Comparison of ENCODE assay signal across 8 mouse cellular contexts in genomic region chr9:107298059-107298780, GRCm38 (mm10). TPM values are rescaled to one million over a fixed set of nuclear protein-coding genes. Genes with fewer than 3 reads are reported as not detected.
A peak's percentile ranks its signal among the peaks of the same experiment; 100 is the strongest.
DNase-seq lines count a peak whose midpoint lies in the region; ATAC-seq and TF ChIP-seq lines count a peak whose summit lies in the region.

No protein-coding gene starts in this region.

- whole genome bisulfite sequencing in midbrain, embryonic 10.5 days, result 86% methylated on average over 8 of the region's 8 CpGs
- 91% methylated on average over 8 of the region's 8 CpGs for WGBS in midbrain, embryonic 16.5 days
- 58% methylated on average over 8 of the region's 8 CpGs for WGBS in heart, embryonic 12.5 days
- 82% methylated on average over 8 of the region's 8 CpGs for WGBS in olfactory bulb, adult 2 months

- H3K9ac ChIP-seq in midbrain, embryonic 16.5 days (ENCODE audit: low read depth, low read length), result no peak overlapping the region
- peak overlapping the region; percentile 80 for H3K9ac ChIP-seq in heart, embryonic 12.5 days

- H3K4me2 ChIP-seq in midbrain, embryonic 16.5 days (ENCODE audit: low read length), result no peak overlapping the region; the same call in 1 of the 2 replicates
- peak overlapping the region; percentile 86 for H3K4me2 ChIP-seq in heart, embryonic 12.5 days

- no peaks in the 10 kb centered on the region for H3K9me3 ChIP-seq in midbrain, embryonic 10.5 days (replicated peaks)
- no peaks in the 10 kb centered on the region for H3K9me3 ChIP-seq in midbrain, embryonic 16.5 days (replicated peaks; ENCODE audit: control insufficient read depth, low read length, poor library complexity, severe bottlenecking)
- H3K9me3 ChIP-seq in heart, embryonic 12.5 days (replicated peaks), result no peaks in the 10 kb centered on the region

- no peak for TF ChIP-seq CTCF in olfactory bulb, adult 2 months (IDR thresholded peaks at IDR 0.05; ENCODE audit: insufficient read depth, low read depth, low read length)

- H3K27me3 ChIP-seq in midbrain, embryonic 10.5 days (ENCODE audit: low read depth, poor library complexity, severe bottlenecking), result peaks cover 29% of the 10 kb centered on the region
- H3K27me3 ChIP-seq in midbrain, embryonic 16.5 days (ENCODE audit: control insufficient read depth, insufficient read depth, low read depth, low read length), result 0 out of 2 replicates have a peak, but pooled peaks cover 4% of the 10 kb centered on the region
- H3K27me3 ChIP-seq in heart, embryonic 12.5 days (replicated peaks), result 0 out of 2 replicates have a peak, but pooled peaks cover under 1% of the 10 kb centered on the region

- no peak for DNase-seq in midbrain, embryonic 10.5 days (ENCODE audit: low spot score)
- DNase-seq in kidney, postnatal 14 days, result peak; percentile 72
- DNase-seq in layer of hippocampus, adult 11-12 months (ENCODE audit: low spot score), result no peak
- no peak for DNase-seq in left cerebral cortex, postnatal 14 days (ENCODE audit: low spot score in 2 of 2)
- DNase-seq in thymus, postnatal 25 days, result no peak

- no peak overlapping the region for H3K27ac ChIP-seq in midbrain, embryonic 10.5 days (replicated peaks)
- H3K27ac ChIP-seq in midbrain, embryonic 16.5 days (ENCODE audit: low read length), result no peak overlapping the region
- peak overlapping the region; percentile 26; the same call in 1 of the 2 replicates for H3K27ac ChIP-seq in heart, embryonic 12.5 days (ENCODE audit: poor library complexity, severe bottlenecking)
- no peak overlapping the region for H3K27ac ChIP-seq in olfactory bulb, adult 2 months (ENCODE audit: insufficient read depth, low read depth, low read length)

- intact Hi-C loops in left cerebral cortex, postnatal 14 days (cut with DNase I), result no loop called here

- peak overlapping the region; percentile 76 for H3K4me3 ChIP-seq in midbrain, embryonic 10.5 days
- H3K4me3 ChIP-seq in midbrain, embryonic 16.5 days (ENCODE audit: low read depth, low read length), result no peak overlapping the region
- peak overlapping the region; percentile 63 for H3K4me3 ChIP-seq in heart, embryonic 12.5 days
- H3K4me3 ChIP-seq in olfactory bulb, adult 2 months (ENCODE audit: insufficient read depth, low read depth, low read length), result peak overlapping the region; percentile 72; the same call in 1 of the 2 replicates

- no peak for ATAC-seq in midbrain, embryonic 16.5 days
- ATAC-seq in heart, embryonic 12.5 days (ENCODE audit: insufficient number of reproducible peaks, low FRiP score), result no peak

- H3K36me3 ChIP-seq in midbrain, embryonic 10.5 days, result peaks cover 20% of the 10 kb centered on the region
- H3K36me3 ChIP-seq in midbrain, embryonic 16.5 days (ENCODE audit: control insufficient read depth, insufficient read depth, low read length), result 0 out of 2 replicates have a peak, but pooled peaks cover 2% of the 10 kb centered on the region
- H3K36me3 ChIP-seq in heart, embryonic 12.5 days, result peaks cover 24% of the 10 kb centered on the region

- TF ChIP-seq POLR2A in olfactory bulb, adult 2 months (IDR thresholded peaks at IDR 0.05; ENCODE audit: insufficient read depth, low read depth, low read length), result no peak

- peaks cover 27% of the 10 kb centered on the region for H3K4me1 ChIP-seq in midbrain, embryonic 10.5 days
- peaks cover 7% of the 10 kb centered on the region; the same call in 1 of the 2 replicates for H3K4me1 ChIP-seq in midbrain, embryonic 16.5 days (ENCODE audit: control insufficient read depth, insufficient read depth, low read length)
- peaks cover 51% of the 10 kb centered on the region for H3K4me1 ChIP-seq in heart, embryonic 12.5 days (replicated peaks)
- H3K4me1 ChIP-seq in olfactory bulb, adult 2 months (ENCODE audit: control insufficient read depth, insufficient read depth, low read length), result peaks cover 25% of the 10 kb centered on the region

RNA-seq across cellular contexts. Expression of gene Cish, which starts 2.4 kb away (rescaled TPM):
- polyA plus RNA-seq in midbrain, embryonic 10.5 days (2016; fragmentation: Nextera tagmentation; extraction: Ambion mirVana), result 7.3 and 7.5 TPM in 2 replicates
- polyA plus RNA-seq in midbrain, embryonic 16.5 days (2015; fragmentation: Nextera tagmentation; extraction: Ambion mirVana), result 8.6 and 9.4 TPM in 2 replicates
- 15.6 and 16.4 TPM in 2 replicates for polyA plus RNA-seq in heart, embryonic 12.5 days (2016; fragmentation: Nextera tagmentation; extraction: Ambion mirVana)
- polyA plus RNA-seq in olfactory bulb, adult 2 months (2012; ENCODE audit: insufficient read depth, insufficient read length, low replicate concordance, missing spikeins), result not detected in 2 replicates
- 10 to 100 TPM in 1 of 2 experiments, 1 to 10 TPM in 1; 6.7 to 11.1 TPM for total RNA-seq in left cerebral cortex, postnatal 14 days (2021)

RNA-seq across cellular contexts. Expression of gene Mapkapk3, which starts 8.5 kb away (rescaled TPM):
- polyA plus RNA-seq in midbrain, embryonic 10.5 days (2016; fragmentation: Nextera tagmentation; extraction: Ambion mirVana), result 3.9 and 4.9 TPM in 2 replicates
- 1.5 and 1.9 TPM in 2 replicates for polyA plus RNA-seq in midbrain, embryonic 16.5 days (2015; fragmentation: Nextera tagmentation; extraction: Ambion mirVana)
- 7.1 and 7.3 TPM in 2 replicates for polyA plus RNA-seq in heart, embryonic 12.5 days (2016; fragmentation: Nextera tagmentation; extraction: Ambion mirVana)
- polyA plus RNA-seq in olfactory bulb, adult 2 months (2012; ENCODE audit: insufficient read depth, insufficient read length, low replicate concordance, missing spikeins), result not detected in 2 replicates
- 1 to 10 TPM; 2.4 to 2.7 TPM for total RNA-seq in left cerebral cortex, postnatal 14 days (2021)

RNA-seq across cellular contexts. Expression of gene Hemk1, which starts 39.9 kb away (rescaled TPM):
- 13.5 and 15.2 TPM in 2 replicates for polyA plus RNA-seq in midbrain, embryonic 10.5 days (2016; fragmentation: Nextera tagmentation; extraction: Ambion mirVana)
- 19.2 and 19.7 TPM in 2 replicates for polyA plus RNA-seq in midbrain, embryonic 16.5 days (2015; fragmentation: Nextera tagmentation; extraction: Ambion mirVana)
- 11.4 and 13.4 TPM in 2 replicates for polyA plus RNA-seq in heart, embryonic 12.5 days (2016; fragmentation: Nextera tagmentation; extraction: Ambion mirVana)
- not detected in 2 replicates for polyA plus RNA-seq in olfactory bulb, adult 2 months (2012; ENCODE audit: insufficient read depth, insufficient read length, low replicate concordance, missing spikeins)
- 10 to 100 TPM; 16.5 to 16.6 TPM for total RNA-seq in left cerebral cortex, postnatal 14 days (2021)

RNA-seq across cellular contexts. Expression of gene 6430571L13Rik, which starts 42.2 kb away (rescaled TPM):
- 1.8 and 2.5 TPM in 2 replicates for polyA plus RNA-seq in midbrain, embryonic 10.5 days (2016; fragmentation: Nextera tagmentation; extraction: Ambion mirVana)
- 10.2 and 11.2 TPM in 2 replicates for polyA plus RNA-seq in midbrain, embryonic 16.5 days (2015; fragmentation: Nextera tagmentation; extraction: Ambion mirVana)
- polyA plus RNA-seq in heart, embryonic 12.5 days (2016; fragmentation: Nextera tagmentation; extraction: Ambion mirVana), result 0.55 and 1.1 TPM in 2 replicates
- polyA plus RNA-seq in olfactory bulb, adult 2 months (2012; ENCODE audit: insufficient read depth, insufficient read length, low replicate concordance, missing spikeins), result not detected in 2 replicates
- total RNA-seq in left cerebral cortex, postnatal 14 days (2021), result 1 to 10 TPM; 2.4 to 3.4 TPM

Comparison
In these comparisons a context has a peak if more than half of its experiments do, and no peak if none do; other contexts are left out.
1. RNA of gene Hemk1, which starts 39.9 kb away (polyA plus RNA-seq): 19.2 to 19.7 TPM in midbrain, embryonic 16.5 days, 13.5 to 15.2 TPM in midbrain, embryonic 10.5 days and 11.4 to 13.4 TPM in heart, embryonic 12.5 days; not detected in olfactory bulb, adult 2 months; every median in the first group is over 10 times any median in the second.